Mouse (Mus musculus) induced T-regulatory cell, adult 2 months (primary cell): ENCODE results near the gene Plxnb1.

Experiments
- DNase-seq: peaks from one replicate; pipeline ENCODE4 v3.0.0-alpha.2; 2012; ENCODE audit warnings: low read depth

The Plxnb1 gene

DNA sequence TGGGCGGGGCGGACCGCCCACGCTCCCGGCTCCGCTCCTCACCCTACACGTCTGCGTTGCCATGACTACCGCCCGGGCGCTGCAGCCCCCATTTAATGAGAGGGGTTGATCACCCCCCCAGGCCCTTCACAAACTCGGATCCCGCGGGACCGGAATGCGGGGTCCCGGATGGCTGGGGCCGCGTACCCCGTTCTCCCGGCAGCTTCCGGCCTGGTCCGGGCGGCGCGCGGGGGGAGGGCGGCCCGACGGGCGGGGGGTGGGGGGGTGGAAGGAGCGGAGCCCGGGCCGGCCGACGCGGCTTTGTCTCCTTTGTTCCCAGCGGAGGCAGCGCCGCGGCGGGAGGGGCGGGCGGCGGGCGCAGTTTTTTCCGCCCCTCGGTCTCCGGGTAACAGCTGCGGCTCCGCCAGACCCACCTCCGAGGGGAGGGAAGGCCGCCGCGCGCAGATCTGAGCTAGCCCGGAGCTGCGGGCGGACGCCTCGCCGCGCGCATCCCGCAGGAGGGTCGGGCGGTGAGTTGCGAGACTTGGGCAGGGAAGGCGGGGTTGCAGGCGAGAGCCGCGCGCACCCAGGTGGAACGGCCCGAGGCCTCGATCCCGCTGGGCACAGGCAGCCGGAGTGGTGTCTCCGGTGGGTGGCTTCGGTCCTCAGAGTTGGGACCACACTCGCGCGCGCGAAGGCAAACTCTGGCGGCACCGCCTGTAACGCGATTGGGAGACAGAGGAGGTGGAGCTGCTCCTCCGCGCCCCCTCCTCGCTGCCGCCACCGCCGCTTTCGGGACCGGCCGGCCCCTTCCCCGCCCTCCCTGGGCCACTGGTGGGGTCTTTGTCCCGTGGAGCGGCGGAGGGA is at the start of gene Plxnb1:
Plxnb1 (plus strand) TSS at position 253 of the 846 bp plus-strand sequence.
- peak; percentile 80 for DNase-seq

- DNase-seq: peak; percentile 93
Observed at GRCm38 (mm10) chr9:109046306-109046705, 48.9 kb upstream of the Plxnb1 start.

DNA sequence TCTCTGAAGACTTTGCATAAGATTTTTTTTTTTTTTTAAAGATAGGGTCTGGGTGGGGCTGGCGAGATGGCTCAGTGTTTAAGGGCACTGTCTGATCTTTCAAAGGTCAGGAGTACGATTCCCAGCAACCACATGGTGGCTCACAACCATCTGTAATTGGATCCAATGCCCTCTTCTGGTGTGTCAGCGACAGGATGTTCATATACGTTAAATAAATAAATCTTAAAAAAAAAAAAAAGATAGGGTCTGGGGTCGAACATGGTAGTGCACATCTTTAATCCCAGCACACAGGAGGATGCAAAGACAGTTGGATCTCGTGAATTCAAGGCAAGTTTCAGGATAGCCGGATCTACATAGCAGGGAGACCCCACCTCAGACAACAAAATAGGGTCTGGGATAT is 45.9 kb upstream of the Plxnb1 start:
- DNase-seq: peak; percentile 45

GRCm38 (mm10) chr9:109049996-109050673 is 45.1 kb upstream of the Plxnb1 start:
- peak; percentile 88 for DNase-seq

- DNase-seq: no peak
Observed at GRCm38 (mm10) chr9:109050674-109050997, 44.6 kb upstream of the Plxnb1 start.

DNA sequence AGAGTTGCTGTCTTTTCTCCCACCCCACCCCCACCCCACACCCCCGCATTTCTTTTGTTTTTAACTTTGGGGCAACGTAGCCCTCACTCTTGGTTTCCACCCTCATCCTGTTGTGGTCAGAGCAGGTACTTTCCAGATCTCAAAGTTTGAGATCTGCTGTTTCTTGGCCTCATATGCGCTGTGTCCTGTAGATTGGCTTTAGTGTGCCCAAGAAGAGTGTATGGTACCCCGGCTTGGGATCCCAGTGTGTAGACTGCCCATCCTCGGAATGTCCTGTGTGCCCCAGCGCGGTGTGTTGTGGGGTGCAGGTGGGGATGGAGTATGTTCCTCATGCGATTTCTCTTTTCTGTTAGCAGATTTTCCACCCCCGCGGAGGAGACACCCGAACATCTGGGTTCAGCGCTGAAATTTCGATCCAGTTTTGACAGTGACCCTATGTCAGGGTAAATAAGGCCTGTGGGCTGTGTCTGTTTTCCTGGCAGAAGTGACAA is 44.1 kb upstream of the Plxnb1 start:
- peak; percentile 96 for DNase-seq

DNA sequence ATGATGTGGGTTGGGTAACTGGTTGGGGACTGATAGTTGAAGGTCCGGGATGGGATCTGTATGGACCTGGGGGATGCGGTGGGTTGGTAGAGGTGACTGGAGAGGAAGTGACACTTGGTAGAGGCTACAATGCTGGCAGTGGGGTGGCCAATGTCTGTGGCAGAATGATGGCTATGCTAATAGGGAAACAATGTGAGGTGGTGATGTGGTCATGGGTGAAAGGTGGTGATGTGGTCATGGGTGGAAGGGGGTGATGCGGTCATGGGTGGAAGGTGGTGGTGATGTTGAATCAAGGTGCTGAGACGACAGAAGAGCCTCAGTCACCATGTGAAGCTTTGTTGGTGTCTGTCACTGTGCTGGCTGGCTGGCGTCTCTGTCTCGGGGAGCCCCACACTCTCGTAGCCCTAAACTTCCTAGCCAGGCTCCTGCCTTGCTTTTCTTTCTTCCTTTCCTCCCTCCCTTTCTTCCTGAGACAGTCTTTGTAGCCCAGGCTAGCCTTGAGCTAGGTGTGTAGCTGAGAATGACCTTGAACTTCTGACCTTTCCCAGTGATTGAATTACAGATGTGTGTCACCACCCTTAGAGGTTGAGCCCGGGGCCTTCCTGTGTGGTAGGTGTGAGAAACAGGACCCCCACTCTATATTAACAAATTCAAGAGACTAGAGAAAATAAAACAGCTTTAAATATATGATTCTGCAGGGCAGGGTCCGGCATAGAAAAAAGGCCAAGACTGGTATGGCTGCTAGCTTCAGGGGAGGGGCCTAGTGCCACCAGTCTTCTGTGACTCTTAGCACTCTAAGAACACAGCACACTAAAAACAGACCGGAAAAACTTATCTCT is 43.3 kb upstream of the Plxnb1 start:
- peak; percentile 95 for DNase-seq

DNA sequence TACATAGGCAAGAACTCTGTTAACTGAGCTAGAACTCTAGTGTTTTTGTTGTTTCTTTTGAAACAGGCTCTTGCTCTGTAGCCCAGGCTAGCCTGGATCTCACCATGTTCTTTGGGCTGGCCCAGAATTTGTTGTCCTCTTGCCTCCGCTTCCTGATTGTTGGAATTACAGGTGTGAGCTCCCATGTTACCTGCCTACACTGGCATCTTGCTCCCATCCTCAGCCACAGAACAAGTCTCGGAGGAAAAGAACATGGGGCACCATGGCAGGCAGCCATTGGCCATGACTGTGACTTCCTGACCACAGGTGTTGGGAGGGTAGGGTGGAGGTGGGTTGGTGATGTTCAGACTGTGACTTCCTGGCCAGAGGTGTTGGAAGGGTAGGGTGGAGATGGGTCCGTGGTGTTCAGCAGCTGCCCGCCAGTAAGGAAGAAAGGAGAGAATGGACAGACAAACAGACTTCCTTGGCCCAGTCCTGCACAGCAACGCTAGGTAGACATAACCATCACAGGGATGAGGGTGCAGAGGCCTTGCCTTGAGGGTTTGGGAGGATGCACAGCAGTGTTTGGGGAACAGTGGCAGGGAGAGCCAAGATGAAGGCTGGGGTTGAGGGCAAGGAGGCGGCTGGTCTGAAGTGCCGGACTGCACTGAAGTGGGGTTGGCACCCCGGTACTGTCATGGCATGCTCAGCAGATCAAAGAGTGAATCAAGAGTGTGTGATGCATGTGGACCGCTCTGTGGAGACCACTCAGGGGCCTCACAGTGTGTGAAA is 42.5 kb upstream of the Plxnb1 start:
- DNase-seq: peak; percentile 90

- no peak for DNase-seq
Observed at GRCm38 (mm10) chr9:109053366-109053765, 41.8 kb upstream of the Plxnb1 start.

DNA sequence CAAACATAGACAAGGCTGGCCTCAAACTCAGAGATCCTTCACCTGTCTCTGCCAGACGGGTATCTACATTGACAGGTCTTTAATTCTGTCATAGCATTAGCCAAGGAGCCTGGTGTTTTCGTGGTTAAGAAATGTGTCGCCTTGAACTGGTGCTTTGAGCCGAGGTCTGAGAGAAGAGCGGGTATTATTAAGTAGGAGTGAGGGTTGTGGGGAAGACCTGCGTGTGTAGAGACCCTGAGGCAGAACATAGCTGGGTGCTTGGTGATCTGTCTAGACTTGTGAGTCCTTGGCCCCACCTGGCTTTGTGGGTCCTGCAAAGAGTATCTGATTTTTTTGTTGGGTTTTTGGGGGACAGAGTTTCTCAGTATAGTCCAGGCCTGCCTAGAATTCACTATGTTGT is 41.3 kb upstream of the Plxnb1 start:
- DNase-seq: peak; percentile 67

DNA sequence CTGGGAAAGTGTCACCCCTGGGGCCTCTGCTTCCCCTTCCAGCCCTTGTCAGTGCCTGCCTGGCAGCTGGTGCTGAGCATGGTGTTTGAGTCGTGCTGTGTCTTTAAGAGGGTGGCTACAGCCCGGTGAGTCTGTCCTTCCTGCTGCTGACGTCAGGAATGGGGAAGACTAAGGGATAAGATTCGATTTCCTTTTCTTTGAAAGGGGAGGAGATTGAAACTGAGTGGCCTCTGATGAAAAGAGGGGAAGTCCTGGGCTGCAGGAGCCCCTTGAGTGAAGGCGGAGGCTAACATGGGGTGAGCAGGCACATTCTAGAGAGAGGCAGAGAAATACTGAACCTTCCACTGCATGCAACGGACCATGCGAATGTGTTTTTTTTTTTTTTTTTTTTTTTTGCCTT is 40.5 kb upstream of the Plxnb1 start:
- peak; percentile 95 for DNase-seq

- peak; percentile 58 for DNase-seq
Observed at GRCm38 (mm10) chr9:109055271-109056030, 39.7 kb upstream of the Plxnb1 start.

- no peak for DNase-seq
Observed at GRCm38 (mm10) chr9:109056081-109056690, 39.0 kb upstream of the Plxnb1 start.

GRCm38 (mm10) chr9:109056916-109057315 is 38.3 kb upstream of the Plxnb1 start:
- DNase-seq: no peak

DNA sequence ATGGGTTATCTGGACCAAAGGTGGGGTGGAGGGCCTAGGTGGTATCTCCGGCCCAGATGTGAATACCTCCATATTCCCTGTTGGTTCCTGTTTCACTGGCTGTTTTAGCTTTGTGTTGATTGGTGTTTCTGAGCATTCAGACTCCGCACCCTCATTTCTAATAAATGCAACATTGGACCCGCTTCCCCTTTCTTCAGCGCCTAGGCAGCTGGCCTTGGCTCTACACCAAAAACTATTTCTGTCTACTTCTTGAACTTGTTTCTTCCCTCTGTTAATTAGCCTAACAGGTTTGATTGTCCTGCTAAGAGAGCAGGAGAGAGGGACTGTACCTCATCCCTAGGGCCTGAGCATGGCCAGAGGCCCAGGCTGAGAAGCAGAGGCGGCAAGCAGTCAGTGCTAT is 37.6 kb upstream of the Plxnb1 start:
- no peak for DNase-seq

- DNase-seq: peak; percentile 75
Observed at GRCm38 (mm10) chr9:109058006-109058765, 37.0 kb upstream of the Plxnb1 start.

GRCm38 (mm10) chr9:109059136-109059903 is 35.9 kb upstream of the Plxnb1 start, which contains the start of gene Trex1:
Trex1 (minus strand) TSS chr9:109059734.
- DNase-seq: peak; percentile 94

DNA sequence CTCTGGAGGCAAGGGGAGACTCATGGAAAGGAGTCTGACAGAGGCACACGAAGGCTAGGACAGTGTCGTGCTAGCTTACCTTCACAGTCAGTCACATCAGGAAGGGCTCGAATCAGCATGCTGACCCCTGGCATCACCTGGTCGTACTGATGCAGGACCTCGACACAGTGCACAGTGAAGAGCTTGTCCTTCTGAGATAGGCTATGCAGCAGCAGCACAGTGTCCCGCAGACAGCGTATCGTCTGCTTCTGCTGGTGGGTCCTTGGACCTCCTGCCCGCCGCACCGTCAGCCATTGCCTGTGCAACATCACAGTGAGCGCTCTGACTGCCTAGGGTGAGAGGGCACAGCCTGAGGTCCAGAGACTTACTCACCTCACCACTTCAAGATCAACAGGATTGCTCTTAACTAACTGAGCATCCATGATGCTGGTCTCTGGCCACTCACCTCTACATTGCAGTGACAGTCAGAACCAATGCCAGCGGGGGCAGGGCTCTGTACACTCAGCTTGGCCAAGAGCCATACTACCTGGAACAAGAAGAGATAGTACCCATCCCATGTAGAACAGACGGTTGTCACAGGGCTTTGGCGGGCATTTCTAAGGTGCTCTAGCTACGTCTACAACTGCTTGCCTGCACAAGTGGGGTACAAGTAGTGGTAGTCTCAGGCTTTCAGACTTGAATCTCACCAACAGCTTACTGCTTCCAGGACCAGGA is 34.8 kb upstream of the Plxnb1 start:
- DNase-seq: no peak
